Mouse (Mus musculus) liver, postnatal 0 days (tissue): Measurements from ENCODE around the gene Nrxn2.

ENCODE experiments used
- CTCF ChIP-seq: sonication (generic); IDR thresholded peaks from 2 replicates; pipeline ENCODE4 v1.5.1; 2016; ENCODE audit warnings: antibody characterized with exemption, low read depth
- EP300 ChIP-seq: IDR thresholded peaks from 2 replicates; pipeline ENCODE4 v1.6.1; 2016; ENCODE audit warnings: antibody characterized with exemption, low read depth, mild to moderate bottlenecking

DNA sequence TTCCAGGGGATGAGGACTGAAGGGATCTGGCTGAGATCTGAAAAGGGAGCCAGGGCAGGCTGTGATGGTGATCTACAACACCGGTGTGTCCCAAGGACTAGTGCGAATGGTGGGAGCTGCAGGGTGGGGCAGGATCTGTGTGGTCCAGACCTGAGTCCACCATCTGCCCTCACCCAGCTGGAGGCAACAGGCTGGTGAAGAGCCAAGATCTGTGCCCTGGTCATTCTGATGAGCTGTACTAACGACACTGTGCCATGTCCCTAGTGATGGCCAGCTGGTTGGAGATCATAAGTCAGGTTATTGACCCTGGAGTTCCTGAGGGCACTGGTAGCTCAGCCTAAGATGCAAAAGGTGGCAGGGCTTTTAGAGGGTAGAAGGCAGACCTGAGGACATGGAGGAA lies 108.9 kb downstream of the Nrxn2 start:
- TF ChIP-seq CTCF (no peak), EP300 (no peak)
